Mouse (Mus musculus): Measurements from ENCODE around the gene Nectin1.

Gene Nectin1

DNA sequence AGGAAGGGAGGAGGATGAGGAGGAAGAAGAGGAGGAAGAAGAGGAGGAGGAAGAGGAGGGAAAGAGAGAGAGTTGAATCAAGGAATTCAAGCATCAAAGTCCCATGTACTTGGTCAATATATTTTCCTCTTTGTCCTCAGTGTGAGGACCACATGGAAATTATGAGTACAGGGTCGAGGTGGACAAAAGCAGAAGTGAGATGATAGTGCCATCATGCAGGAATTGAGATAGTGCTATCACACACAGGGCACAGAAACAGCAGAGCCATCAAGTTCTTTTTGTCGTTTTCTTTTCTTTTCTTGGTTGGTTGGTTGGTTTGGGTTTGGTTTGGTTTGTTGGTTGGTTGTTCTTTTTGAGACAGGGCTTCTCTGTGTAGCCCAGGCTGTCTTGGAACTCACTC, 2.5 kb upstream of the Nectin1 start:
- no peak for DNase-seq (ENCODE audit: low spot score)

- DNase-seq (ENCODE audit: low spot score), result no peak
These were observed 1.7 kb upstream of the Nectin1 start for GRCm38 (mm10) chr9:43742066-43742465.

DNA sequence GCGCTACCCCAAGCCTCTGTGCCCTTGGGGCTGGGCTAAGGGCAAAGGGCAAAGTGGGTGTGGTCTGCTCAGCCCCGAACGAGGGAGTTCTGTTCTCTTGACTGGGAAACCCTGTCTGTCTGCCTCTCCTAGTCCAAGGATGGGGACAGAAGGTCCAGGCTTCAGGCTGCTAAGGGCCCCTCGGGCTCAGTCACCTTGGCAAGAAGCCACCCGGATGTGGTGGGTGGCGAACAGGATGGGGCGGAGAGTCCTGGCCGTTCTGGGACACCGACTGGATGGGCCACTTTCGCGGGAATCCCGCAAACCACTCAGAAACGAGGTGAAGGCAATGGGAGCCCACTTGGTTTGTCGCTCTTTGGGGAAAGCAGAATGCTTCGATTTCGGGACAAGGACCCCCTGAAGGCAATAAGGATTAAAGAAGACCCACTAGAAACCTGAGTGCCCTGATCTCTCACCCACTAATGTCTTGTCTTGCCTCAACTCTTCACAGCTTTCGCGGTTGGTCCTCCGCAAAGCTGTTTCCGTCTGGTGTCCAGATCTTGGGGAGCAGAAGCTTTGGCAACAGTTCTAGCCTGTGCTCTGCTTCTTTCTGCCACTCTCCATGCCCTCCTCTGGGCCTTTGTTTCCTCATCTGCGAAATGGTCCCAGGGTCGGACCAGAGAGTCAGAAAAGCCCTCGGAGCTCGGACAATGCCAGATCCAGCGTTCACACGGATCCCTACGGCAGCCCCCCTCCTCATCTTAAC, 710 bp upstream of the Nectin1 start:
- DNase-seq (ENCODE audit: low spot score), result peak; percentile 91

DNA sequence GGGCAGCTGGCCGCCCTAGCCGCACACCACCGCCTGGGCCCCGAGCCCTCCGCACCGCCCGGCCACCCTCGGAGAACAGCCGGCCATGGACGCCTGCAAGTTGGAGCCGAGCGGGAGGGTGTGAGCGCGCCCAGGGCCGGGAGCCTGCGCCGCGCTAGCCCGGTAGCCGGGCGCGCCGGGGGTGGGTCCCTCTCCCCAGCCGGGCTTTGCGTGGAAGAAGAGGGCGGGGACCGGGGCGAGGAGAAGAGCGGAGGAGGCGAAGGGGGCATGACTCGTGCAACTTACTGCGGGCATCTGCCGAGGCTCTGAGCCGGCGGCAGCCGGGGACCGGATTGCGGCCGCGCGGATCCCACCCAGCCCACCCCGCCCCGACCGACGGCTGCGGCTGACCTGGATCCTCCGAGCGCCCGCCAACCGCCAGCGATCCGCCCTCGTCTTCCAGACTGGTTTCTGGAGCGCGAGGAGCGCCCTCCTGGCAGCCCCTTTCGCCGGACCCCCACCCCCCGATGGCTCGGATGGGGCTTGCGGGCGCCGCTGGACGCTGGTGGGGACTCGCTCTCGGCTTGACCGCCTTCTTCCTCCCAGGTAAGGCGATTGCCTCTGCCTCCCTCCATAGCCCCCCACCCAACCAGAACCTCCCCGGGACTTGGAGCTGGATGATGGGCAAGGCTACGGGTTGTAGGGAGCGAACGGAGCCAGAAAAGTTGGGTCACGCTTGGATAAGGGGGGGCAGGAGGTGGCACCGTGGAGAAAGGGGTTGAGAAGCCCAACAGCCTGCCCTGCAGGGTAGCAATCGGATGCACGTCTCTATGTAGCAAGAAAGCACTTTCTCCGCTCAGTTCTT, 576 bp downstream of the Nectin1 start:
- DNase-seq (ENCODE audit: low spot score), result peak; percentile 33

- DNase-seq (ENCODE audit: low spot score), result peak; percentile 26
These were observed 1.4 kb downstream of the Nectin1 start for GRCm38 (mm10) chr9:43745051-43745792.

- no peak for DNase-seq (ENCODE audit: low spot score)
These were observed 2.3 kb downstream of the Nectin1 start for GRCm38 (mm10) chr9:43745951-43746703.

DNA sequence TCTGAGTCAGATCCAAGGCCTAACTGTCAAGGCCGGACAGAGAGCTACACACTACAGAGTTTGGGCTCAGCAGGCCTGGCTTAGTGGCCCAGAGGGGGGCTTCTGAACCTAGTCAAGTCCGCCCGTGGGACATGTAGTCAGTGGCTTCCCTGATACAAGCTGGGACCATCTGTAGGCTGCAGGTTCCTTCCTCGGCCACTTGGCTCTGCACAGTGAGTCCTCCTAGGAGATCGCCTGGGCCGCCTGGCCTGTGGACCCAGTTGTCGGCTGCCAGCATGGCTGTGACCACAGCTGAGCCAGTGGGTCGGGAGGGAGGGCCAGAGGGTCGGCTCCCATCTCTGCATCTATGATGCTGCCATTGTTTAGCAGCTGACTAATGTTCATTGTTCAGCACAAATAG, 3.9 kb downstream of the Nectin1 start:
- no peak for DNase-seq (ENCODE audit: low spot score)

DNA sequence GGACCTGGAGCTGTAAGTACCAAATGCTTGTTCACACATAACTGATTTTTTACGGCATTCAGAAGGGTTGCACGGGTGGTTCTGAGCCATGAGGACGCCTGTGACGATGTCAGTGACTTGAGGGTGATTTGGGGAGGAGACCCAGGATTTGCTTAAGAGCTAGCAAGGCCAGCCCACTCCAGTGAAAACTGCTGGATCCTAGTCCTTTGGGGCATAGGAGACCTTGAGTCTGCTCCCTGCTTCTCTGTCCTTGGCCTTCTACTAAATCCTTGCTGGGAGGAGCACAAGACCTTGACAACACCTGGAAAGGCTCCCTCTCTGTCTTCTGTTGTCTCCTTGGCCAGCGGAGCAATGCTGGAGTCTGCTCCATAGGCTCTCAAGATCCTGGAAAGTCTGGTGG, 4.7 kb downstream of the Nectin1 start:
- no peak for DNase-seq (ENCODE audit: low spot score)

- DNase-seq (ENCODE audit: low spot score), result no peak
These were observed 6.3 kb downstream of the Nectin1 start for GRCm38 (mm10) chr9:43750053-43750452.

DNA sequence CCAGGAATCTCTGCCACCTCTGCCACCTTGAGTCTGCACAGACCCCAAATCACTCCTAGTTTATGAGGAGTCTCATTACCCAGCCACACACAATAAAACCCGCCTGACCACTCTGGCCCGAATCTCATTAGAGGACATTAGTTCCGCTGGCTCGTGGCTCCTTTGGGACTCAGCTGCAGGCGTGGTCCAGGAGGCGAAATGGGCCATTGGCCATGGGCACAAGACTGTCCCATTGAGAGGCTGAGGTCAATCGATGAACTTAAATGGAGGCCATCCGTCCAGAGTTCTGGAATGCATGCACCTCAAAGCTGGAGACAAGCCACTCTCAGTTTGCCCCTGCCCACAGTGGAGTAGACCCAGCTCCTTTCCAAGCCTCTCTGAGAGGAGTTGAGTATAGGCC, 7.3 kb downstream of the Nectin1 start:
- DNase-seq (ENCODE audit: low spot score), result no peak

GRCm38 (mm10) chr9:43753481-43753880, 9.7 kb downstream of the Nectin1 start:
- no peak for DNase-seq (ENCODE audit: low spot score)

DNA sequence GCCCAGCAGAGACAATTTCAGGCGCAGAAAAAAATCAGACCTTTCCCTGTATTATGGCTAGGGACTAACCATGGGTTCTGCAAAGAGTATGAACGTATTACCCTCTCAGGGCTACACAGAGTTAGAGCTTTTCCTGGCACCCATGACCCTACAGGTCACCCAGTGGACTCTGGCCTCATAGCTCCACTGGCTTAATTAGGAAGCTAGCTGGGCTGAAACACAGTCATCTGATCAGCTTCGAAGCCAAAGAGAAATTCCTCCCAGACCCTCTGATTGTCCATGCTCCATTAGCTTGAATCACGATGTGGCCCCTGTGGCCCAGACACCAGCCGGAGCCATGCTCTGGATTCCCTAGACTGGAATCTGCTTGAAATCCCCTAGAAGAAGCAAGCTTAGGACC, 10.3 kb downstream of the Nectin1 start:
- DNase-seq (ENCODE audit: low spot score), result no peak

GRCm38 (mm10) chr9:43754768-43755197, 11.0 kb downstream of the Nectin1 start:
- no peak for DNase-seq (ENCODE audit: low spot score)

DNA sequence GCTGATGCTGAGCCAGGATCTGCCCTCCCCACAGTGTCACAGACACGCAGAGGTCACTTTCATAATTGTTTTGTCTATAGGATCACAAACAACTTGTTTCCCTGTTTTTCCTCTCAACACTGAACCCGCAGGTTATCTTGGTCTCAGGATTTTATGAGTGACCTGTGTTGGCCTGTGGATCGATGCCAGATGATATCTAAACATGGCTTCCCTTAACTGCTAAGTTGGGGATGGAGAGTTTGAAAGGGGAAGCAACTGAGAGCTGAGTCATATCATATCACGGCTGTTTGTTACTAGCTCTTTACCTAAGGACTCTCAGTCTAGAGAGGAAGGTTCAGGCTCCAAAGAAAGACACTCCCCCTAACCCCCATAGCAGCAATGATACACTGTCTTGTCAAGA, 11.7 kb downstream of the Nectin1 start:
- DNase-seq (ENCODE audit: low spot score), result no peak

GRCm38 (mm10) chr9:43755928-43756327, 12.1 kb downstream of the Nectin1 start:
- DNase-seq (ENCODE audit: low spot score), result no peak

- DNase-seq (ENCODE audit: low spot score), result no peak
These were observed 13.4 kb downstream of the Nectin1 start for GRCm38 (mm10) chr9:43757225-43757624.

DNA sequence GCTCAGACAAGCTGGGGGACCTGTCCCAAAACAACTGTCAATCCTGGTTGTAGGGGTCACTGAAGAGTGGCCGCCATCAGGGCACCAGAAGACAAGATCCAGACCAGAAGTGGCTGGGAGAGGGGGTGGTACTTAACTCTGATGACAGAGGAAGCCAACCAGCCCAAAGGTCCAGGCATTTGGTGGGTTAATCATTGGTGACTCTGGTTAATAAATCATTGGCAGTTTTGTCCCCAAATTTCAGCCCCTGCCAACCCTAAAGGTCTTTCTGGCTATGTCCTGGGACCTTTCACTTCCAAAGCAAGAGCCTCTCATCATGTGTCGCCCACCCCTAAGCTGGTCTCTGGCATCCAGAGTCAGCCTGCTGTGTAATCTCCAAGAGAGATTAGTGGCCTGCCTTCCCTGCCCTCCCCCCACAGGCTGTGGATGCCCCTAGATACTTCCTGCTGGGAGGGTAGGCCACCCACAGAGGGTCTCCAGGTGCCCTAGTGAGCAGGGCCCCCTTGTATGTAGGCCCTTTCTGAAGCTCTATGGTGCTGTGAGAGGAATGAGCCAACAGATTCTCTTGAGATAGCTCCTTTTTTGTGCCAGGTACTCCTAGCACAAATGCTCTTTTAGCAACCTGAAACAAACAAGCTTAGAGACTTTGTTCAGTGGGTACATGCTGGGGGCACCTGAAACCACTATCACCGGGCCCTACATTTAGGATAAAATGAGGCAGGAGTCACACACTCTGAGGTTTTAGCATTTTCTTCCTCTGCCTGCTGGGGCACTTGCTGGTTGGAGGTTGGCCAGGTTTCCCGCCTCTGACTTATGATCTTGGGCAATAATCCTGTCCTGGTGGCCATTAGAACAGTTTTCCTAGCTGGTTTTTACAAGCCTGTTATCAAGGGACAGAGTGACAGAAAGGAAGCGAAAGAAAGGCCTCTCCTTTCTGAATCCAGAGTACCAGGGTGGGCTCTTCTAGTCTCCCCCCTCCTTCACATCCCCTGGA, 14.5 kb downstream of the Nectin1 start:
- DNase-seq (ENCODE audit: low spot score), result no peak

GRCm38 (mm10) chr9:43760078-43760477, 16.3 kb downstream of the Nectin1 start:
- DNase-seq (ENCODE audit: low spot score), result no peak

- DNase-seq (ENCODE audit: low spot score), result no peak
These were observed 17.5 kb downstream of the Nectin1 start for GRCm38 (mm10) chr9:43761181-43761820.

DNA sequence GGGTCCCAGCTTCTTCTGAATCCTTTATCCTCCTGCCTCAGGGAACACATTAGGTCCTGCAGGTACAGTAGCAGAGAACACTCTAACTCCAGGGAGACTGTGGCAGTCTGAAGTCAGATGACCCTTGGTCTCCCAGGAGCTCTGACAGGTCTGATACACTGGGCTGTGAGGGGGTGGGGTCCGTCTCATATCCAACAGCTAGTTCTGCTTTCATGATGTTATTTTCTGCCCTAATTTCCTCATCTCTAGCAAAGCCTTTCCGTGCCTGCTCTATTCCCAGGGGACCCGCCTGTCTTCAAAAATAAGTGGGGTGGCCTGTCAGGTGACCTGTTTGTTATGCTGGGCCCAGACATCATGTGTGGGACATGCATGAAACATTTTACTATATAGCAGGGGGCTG, 18.2 kb downstream of the Nectin1 start:
- DNase-seq (ENCODE audit: low spot score), result no peak
